Mouse (Mus musculus) fat pad, adult 2 months (tissue): ENCODE measurements around the gene Il17rc.
A peak's percentile ranks its signal among the peaks of the same experiment; 100 is the strongest.

Source experiments
- DNase-seq: peaks from one replicate; pipeline ENCODE4 v3.0.0-alpha.2; 2011; ENCODE audit warnings: low read depth, low spot score; ENCODE audit errors: extremely low read depth

Gene Il17rc

GRCm38 (mm10) chr6:113471297-113471936 lies at the start of gene Il17rc:
TSS of gene Il17rc (plus strand) at chr6:113471427.
- peak; percentile 61 for DNase-seq

- DNase-seq, result no peak
Measured at GRCm38 (mm10) chr6:113423000-113423399, 48.2 kb upstream of the Il17rc start.

- DNase-seq, result no peak
Measured at GRCm38 (mm10) chr6:113424187-113424586, 47.0 kb upstream of the Il17rc start.

GRCm38 (mm10) chr6:113426696-113427095 lies 44.5 kb upstream of the Il17rc start:
- no peak for DNase-seq

GRCm38 (mm10) chr6:113427397-113427796 lies 43.8 kb upstream of the Il17rc start:
- DNase-seq, result no peak

GRCm38 (mm10) chr6:113428006-113428405 lies 43.2 kb upstream of the Il17rc start:
- no peak for DNase-seq

GRCm38 (mm10) chr6:113429965-113430364 lies 41.3 kb upstream of the Il17rc start:
- DNase-seq, result no peak

GRCm38 (mm10) chr6:113430846-113431245 lies 40.4 kb upstream of the Il17rc start:
- DNase-seq, result no peak

- no peak for DNase-seq
Measured at GRCm38 (mm10) chr6:113431801-113432200, 39.4 kb upstream of the Il17rc start.

GRCm38 (mm10) chr6:113433661-113434060 lies 37.6 kb upstream of the Il17rc start:
- no peak for DNase-seq

- DNase-seq, result no peak
Measured at GRCm38 (mm10) chr6:113434691-113435090, 36.5 kb upstream of the Il17rc start.

GRCm38 (mm10) chr6:113435664-113436205 lies 35.5 kb upstream of the Il17rc start, which contains the start of gene Cidec:
TSS of gene Cidec (minus strand) at chr6:113435760.
- no peak for DNase-seq

- DNase-seq, result no peak
Measured at GRCm38 (mm10) chr6:113437135-113437534, 34.1 kb upstream of the Il17rc start.

- no peak for DNase-seq
Measured at GRCm38 (mm10) chr6:113438721-113439430, 32.4 kb upstream of the Il17rc start.

- DNase-seq, result no peak
Measured at GRCm38 (mm10) chr6:113440686-113441085, 30.5 kb upstream of the Il17rc start.

GRCm38 (mm10) chr6:113441147-113441680 lies 30.0 kb upstream of the Il17rc start:
- no peak for DNase-seq

GRCm38 (mm10) chr6:113442087-113442441 lies 29.2 kb upstream of the Il17rc start:
- no peak for DNase-seq

GRCm38 (mm10) chr6:113442442-113443090 lies 28.7 kb upstream of the Il17rc start, which contains the start of gene Jagn1:
TSS of gene Jagn1 (plus strand) at chr6:113442569.
- DNase-seq, result no peak

- DNase-seq, result no peak
Measured at GRCm38 (mm10) chr6:113443091-113443490, 28.1 kb upstream of the Il17rc start.

GRCm38 (mm10) chr6:113444207-113444965 lies 26.8 kb upstream of the Il17rc start:
- no peak for DNase-seq

GRCm38 (mm10) chr6:113447639-113448038 lies 23.6 kb upstream of the Il17rc start:
- no peak for DNase-seq
